Comparison of ENCODE assay signal across 15 mouse cellular contexts in genomic region chr17:17405606-17406005, GRCm38 (mm10). TPM values are rescaled to one million over a fixed set of nuclear protein-coding genes. Genes with fewer than 3 reads are reported as not detected.
A peak's percentile ranks its signal among the peaks of the same experiment; 100 is the strongest.
DNase-seq lines count a peak whose midpoint lies in the region; ATAC-seq lines count a peak whose summit lies in the region.
"Had no signal": no experiment of that assay in that cellular context is flagged by ENCODE, and none has a peak within 500 bp of the region (broad histone marks: within the 10 kb centered on the region; RNA-seq: fewer than 3 reads in every experiment).

No protein-coding gene starts in this region.

- H3K36me3 ChIP-seq in midbrain, embryonic 10.5 days: peaks cover 5% of the 10 kb centered on the region; the same call in 1 of the 2 replicates
- H3K36me3 ChIP-seq in midbrain, embryonic 13.5 days: no peaks in the 10 kb centered on the region
- no peaks in the 10 kb centered on the region for H3K36me3 ChIP-seq in forebrain, embryonic 16.5 days (ENCODE audit: control insufficient read depth, insufficient read depth)
- H3K36me3 ChIP-seq: embryonic facial prominence, embryonic 15.5 days; neural tube, embryonic 13.5 days had no signal

- no peak overlapping the region for H3K9ac ChIP-seq in midbrain, embryonic 13.5 days (replicated peaks)
- no peak overlapping the region for H3K9ac ChIP-seq in forebrain, embryonic 16.5 days (replicated peaks; ENCODE audit: low read depth, low read length)
- H3K9ac ChIP-seq: embryonic facial prominence, embryonic 15.5 days; neural tube, embryonic 13.5 days had no signal

- H3K4me3 ChIP-seq in midbrain, embryonic 10.5 days: peak overlapping the region; percentile 56
- H3K4me3 ChIP-seq in midbrain, embryonic 13.5 days (replicated peaks): no peak overlapping the region
- 0 out of 2 replicates have a peak overlapping the region, but pooled peaks have one; percentile 5 for H3K4me3 ChIP-seq in forebrain, embryonic 16.5 days (replicated peaks; ENCODE audit: low read length)

- 60% methylated on average over 1 of the region's 1 CpGs for WGBS in midbrain, embryonic 10.5 days
- WGBS in midbrain, embryonic 13.5 days: 13% methylated on average over 1 of the region's 1 CpGs
- 23% methylated on average over 1 of the region's 1 CpGs for WGBS in forebrain, embryonic 16.5 days

- H3K4me2 ChIP-seq in midbrain, embryonic 13.5 days (replicated peaks): no peak overlapping the region
- H3K4me2 ChIP-seq in forebrain, embryonic 16.5 days (ENCODE audit: low read length): peak overlapping the region; percentile 29

- H3K27me3 ChIP-seq in midbrain, embryonic 10.5 days (ENCODE audit: low read depth, poor library complexity, severe bottlenecking): no peaks in the 10 kb centered on the region
- H3K27me3 ChIP-seq in midbrain, embryonic 13.5 days: no peaks in the 10 kb centered on the region
- no peaks in the 10 kb centered on the region for H3K27me3 ChIP-seq in forebrain, embryonic 16.5 days (replicated peaks; ENCODE audit: control insufficient read depth, insufficient read depth, low read length)
- H3K27me3 ChIP-seq: embryonic facial prominence, embryonic 15.5 days; neural tube, embryonic 13.5 days had no signal

- DNase-seq in midbrain, embryonic 10.5 days (ENCODE audit: low spot score): no peak
- DNase-seq in adipocyte (ENCODE audit: low spot score): peak; percentile 82
- DNase-seq in cerebellum, adult 9-10 months: no peak
- DNase-seq in cerebellum, postnatal 25 days: no peak
- DNase-seq: adrenal gland, postnatal 10 days; cerebellum, adult 11 months; heart, adult 11 months; heart, postnatal 4 days; right cerebral cortex, postnatal 4 days had no signal

- peaks cover 82% of the 10 kb centered on the region for H3K4me1 ChIP-seq in midbrain, embryonic 10.5 days
- peaks cover 52% of the 10 kb centered on the region for H3K4me1 ChIP-seq in midbrain, embryonic 13.5 days (replicated peaks)
- H3K4me1 ChIP-seq in forebrain, embryonic 16.5 days (replicated peaks; ENCODE audit: control insufficient read depth, insufficient read depth, low read length): peaks cover 26% of the 10 kb centered on the region

- ATAC-seq in midbrain, embryonic 13.5 days: no peak
- ATAC-seq in forebrain, embryonic 16.5 days: no peak
- ATAC-seq in CD4-positive, CD25-positive, alpha-beta regulatory T cell, adult 4 months: no peak

- H3K9me3 ChIP-seq in midbrain, embryonic 10.5 days (replicated peaks): no peaks in the 10 kb centered on the region
- H3K9me3 ChIP-seq in midbrain, embryonic 13.5 days: no peaks in the 10 kb centered on the region
- H3K9me3 ChIP-seq in forebrain, embryonic 16.5 days (ENCODE audit: control insufficient read depth, low read length): no peaks in the 10 kb centered on the region
- H3K9me3 ChIP-seq: embryonic facial prominence, embryonic 15.5 days; neural tube, embryonic 13.5 days had no signal

- H3K27ac ChIP-seq in midbrain, embryonic 10.5 days (replicated peaks): 0 out of 2 replicates have a peak overlapping the region, but pooled peaks have one; percentile 43
- H3K27ac ChIP-seq in midbrain, embryonic 13.5 days: no peak overlapping the region
- H3K27ac ChIP-seq in forebrain, embryonic 16.5 days (ENCODE audit: low read length): no peak overlapping the region
- H3K27ac ChIP-seq: macrophage; neural tube, embryonic 13.5 days had no signal

RNA-seq across cellular contexts. Expression of gene Lix1, which starts 3.1 kb away (rescaled TPM):
- 82.7 and 96.2 TPM in 2 replicates for polyA plus RNA-seq in midbrain, embryonic 10.5 days (2016; fragmentation: Nextera tagmentation; extraction: Ambion mirVana)
- 19.4 and 21.6 TPM in 2 replicates for polyA plus RNA-seq in midbrain, embryonic 13.5 days (2015; fragmentation: Nextera tagmentation; extraction: Ambion mirVana)
- polyA plus RNA-seq in forebrain, embryonic 16.5 days (2015; fragmentation: Nextera tagmentation; extraction: Ambion mirVana): 30.5 and 33.3 TPM in 2 replicates
- under 1 TPM; 0.30 to 0.32 TPM for polyA plus RNA-seq in CD4-positive, CD25-positive, alpha-beta regulatory T cell, adult 4 months (2017; shearing (Covaris generic))

RNA-seq across cellular contexts. Expression of gene Riok2, which starts 31.5 kb away (rescaled TPM):
- polyA plus RNA-seq in midbrain, embryonic 10.5 days (2016; fragmentation: Nextera tagmentation; extraction: Ambion mirVana): 28.5 and 28.7 TPM in 2 replicates
- 27.0 and 30.7 TPM in 2 replicates for polyA plus RNA-seq in midbrain, embryonic 13.5 days (2015; fragmentation: Nextera tagmentation; extraction: Ambion mirVana)
- 28.6 and 29.3 TPM in 2 replicates for polyA plus RNA-seq in forebrain, embryonic 16.5 days (2015; fragmentation: Nextera tagmentation; extraction: Ambion mirVana)
- 10 to 100 TPM; 35.3 to 36.4 TPM for polyA plus RNA-seq in CD4-positive, CD25-positive, alpha-beta regulatory T cell, adult 4 months (2017; shearing (Covaris generic))

Comparison
In these comparisons a context has a peak if more than half of its experiments do, and no peak if none do; other contexts are left out.
1. RNA of gene Lix1, which starts 3.1 kb away (polyA plus RNA-seq): 82.7 to 96.2 TPM in midbrain, embryonic 10.5 days, 30.5 to 33.3 TPM in forebrain, embryonic 16.5 days and 19.4 to 21.6 TPM in midbrain, embryonic 13.5 days; 0.30 to 0.32 TPM in CD4-positive, CD25-positive, alpha-beta regulatory T cell, adult 4 months; every median in the first group is over 10 times any median in the second.